ENCODE assay signal across 18 mouse cellular contexts in genomic region chr12:89376600-89376999, GRCm38 (mm10).
DNase-seq lines count a peak whose midpoint lies in the region; ATAC-seq and TF ChIP-seq lines count a peak whose summit lies in the region.
"Had no signal": no experiment of that assay in that cellular context is flagged by ENCODE, and none has a peak within 500 bp of the region (broad histone marks: within the 10 kb centered on the region; RNA-seq: fewer than 3 reads in every experiment).

No protein-coding gene starts in this region.

- peaks cover 7% of the 10 kb centered on the region; the same call in 1 of the 2 replicates for H3K4me1 ChIP-seq in hindbrain, embryonic 15.5 days (replicated peaks)
- 0 out of 2 replicates have a peak, but pooled peaks cover 11% of the 10 kb centered on the region for H3K4me1 ChIP-seq in hindbrain, embryonic 14.5 days (replicated peaks; ENCODE audit: control insufficient read depth, insufficient read depth, low read length)
- H3K4me1 ChIP-seq in forebrain, embryonic 16.5 days (replicated peaks; ENCODE audit: control insufficient read depth, insufficient read depth, low read length): 0 out of 2 replicates have a peak, but pooled peaks cover 9% of the 10 kb centered on the region
- no peaks in the 10 kb centered on the region for H3K4me1 ChIP-seq in cerebellum, adult 2 months (ENCODE audit: control insufficient read depth, insufficient read depth, low read length)

- intact Hi-C loops in left cerebral cortex, postnatal 25 days (cut with DNase I): loop anchor here (1.0 to 5.0 kb wide), 2 partner anchors 45 to 664 kb away; no protein-coding TSS in a partner anchor

- H3K9me3 ChIP-seq in hindbrain, embryonic 15.5 days: no peaks in the 10 kb centered on the region
- H3K9me3 ChIP-seq in hindbrain, embryonic 14.5 days (ENCODE audit: control insufficient read depth, low read length): no peaks in the 10 kb centered on the region
- no peaks in the 10 kb centered on the region for H3K9me3 ChIP-seq in forebrain, embryonic 16.5 days (ENCODE audit: control insufficient read depth, low read length)

- 50% methylated on average over 1 of the region's 1 CpGs for WGBS in hindbrain, embryonic 15.5 days
- WGBS in hindbrain, embryonic 14.5 days: 60% methylated on average over 1 of the region's 1 CpGs
- 33% methylated on average over 1 of the region's 1 CpGs for WGBS in forebrain, embryonic 16.5 days
- WGBS in cerebellum, adult 2 months: 48% methylated on average over 1 of the region's 1 CpGs

- H3K9ac ChIP-seq in hindbrain, embryonic 15.5 days: no peak overlapping the region
- no peak overlapping the region for H3K9ac ChIP-seq in hindbrain, embryonic 14.5 days
- no peak overlapping the region for H3K9ac ChIP-seq in forebrain, embryonic 16.5 days (replicated peaks; ENCODE audit: low read depth, low read length)

- no peak for TF ChIP-seq POLR2A in cerebellum, adult 2 months (IDR thresholded peaks at IDR 0.05; ENCODE audit: borderline replicate concordance, insufficient read depth, low read length)

- H3K4me3 ChIP-seq in hindbrain, embryonic 15.5 days: no peak overlapping the region
- no peak overlapping the region for H3K4me3 ChIP-seq in hindbrain, embryonic 14.5 days (replicated peaks; ENCODE audit: low read length)
- H3K4me3 ChIP-seq in forebrain, embryonic 16.5 days (replicated peaks; ENCODE audit: low read length): no peak overlapping the region
- H3K4me3 ChIP-seq in cerebellum, adult 2 months (replicated peaks; ENCODE audit: insufficient read depth, low read depth, low read length): no peak overlapping the region

- peak overlapping the region; percentile 45; the same call in 1 of the 2 replicates for H3K27ac ChIP-seq in hindbrain, embryonic 15.5 days (replicated peaks)
- no peak overlapping the region for H3K27ac ChIP-seq in hindbrain, embryonic 14.5 days
- H3K27ac ChIP-seq in forebrain, embryonic 16.5 days (ENCODE audit: low read length): peak overlapping the region; percentile 49; the same call in 1 of the 2 replicates
- H3K27ac ChIP-seq in cerebellum, adult 2 months (ENCODE audit: insufficient read depth, low read length): no peak overlapping the region
- H3K27ac ChIP-seq: kidney, postnatal 0 days; macrophage had no signal

- no peak for TF ChIP-seq CTCF in cerebellum, adult 2 months (IDR thresholded peaks at IDR 0.05; ENCODE audit: borderline replicate concordance, insufficient read depth, low read depth, low read length)

- no peaks in the 10 kb centered on the region for H3K27me3 ChIP-seq in hindbrain, embryonic 15.5 days
- no peaks in the 10 kb centered on the region for H3K27me3 ChIP-seq in hindbrain, embryonic 14.5 days (ENCODE audit: control insufficient read depth, insufficient read depth, low read length)
- H3K27me3 ChIP-seq in forebrain, embryonic 16.5 days (replicated peaks; ENCODE audit: control insufficient read depth, insufficient read depth, low read length): no peaks in the 10 kb centered on the region
- no peaks in the 10 kb centered on the region for H3K27me3 ChIP-seq in cerebellum, adult 2 months (ENCODE audit: control insufficient read depth, insufficient read depth, low read length)

- no peak overlapping the region for H3K4me2 ChIP-seq in hindbrain, embryonic 15.5 days
- H3K4me2 ChIP-seq in hindbrain, embryonic 14.5 days (replicated peaks): no peak overlapping the region
- no peak overlapping the region; the same call in 1 of the 2 replicates for H3K4me2 ChIP-seq in forebrain, embryonic 16.5 days (ENCODE audit: low read length)
- H3K4me2 ChIP-seq: heart, embryonic 11.5 days had no signal

- H3K36me3 ChIP-seq in hindbrain, embryonic 15.5 days: no peaks in the 10 kb centered on the region
- no peaks in the 10 kb centered on the region for H3K36me3 ChIP-seq in hindbrain, embryonic 14.5 days (replicated peaks; ENCODE audit: control insufficient read depth, insufficient read depth)
- H3K36me3 ChIP-seq in forebrain, embryonic 16.5 days (ENCODE audit: control insufficient read depth, insufficient read depth): no peaks in the 10 kb centered on the region

- no peak for DNase-seq in hindbrain, embryonic 14.5 days (ENCODE audit: low spot score)
- DNase-seq in left cerebral cortex, postnatal 25 days (ENCODE audit: low spot score in 2 of 2): peak; percentile 29 to 68
- no peak for DNase-seq in left cerebral cortex, adult 11 months (ENCODE audit: low spot score)
- DNase-seq in telencephalon, adult 2 months (ENCODE audit: low read depth, low spot score): peak; percentile 56
- DNase-seq in cerebellum, adult 2 months: no peak
- DNase-seq: adrenal gland, adult 8-10 months; cerebellum, adult 18-20 months; cerebellum, postnatal 36 days; gastrocnemius, postnatal 14 days; heart, adult 11 months; kidney, adult 2 months; spleen, adult 18-20 months; thymus, postnatal 14 days had no signal

- ATAC-seq in hindbrain, embryonic 15.5 days (ENCODE audit: low FRiP score, low read depth): no peak
- ATAC-seq in hindbrain, embryonic 14.5 days (ENCODE audit: low FRiP score): no peak
- peak; percentile 36; the same call in 1 of the 2 replicates for ATAC-seq in forebrain, embryonic 16.5 days

Comparison
In these comparisons a context has a peak if more than half of its experiments do, and no peak if none do; other contexts are left out.
1. H3K27ac ChIP-seq: peak in hindbrain, embryonic 15.5 days (single experiment) and forebrain, embryonic 16.5 days (single experiment); none in hindbrain, embryonic 14.5 days (single experiment) and cerebellum, adult 2 months (single experiment).
2. DNase-seq: peak in left cerebral cortex, postnatal 25 days (2 of 2) and telencephalon, adult 2 months (single experiment); none in hindbrain, embryonic 14.5 days (single experiment), left cerebral cortex, adult 11 months (single experiment) and cerebellum, adult 2 months (0 of 2).